Mouse (Mus musculus) ZHBTc4 (cell line): ENCODE data around the gene Entpd7.

Experiments
- DNase-seq: peaks from one replicate; pipeline ENCODE4 v3.0.0-alpha.2; 2011; ENCODE audit warnings: low read depth, low spot score

Entpd7 gene

DNA sequence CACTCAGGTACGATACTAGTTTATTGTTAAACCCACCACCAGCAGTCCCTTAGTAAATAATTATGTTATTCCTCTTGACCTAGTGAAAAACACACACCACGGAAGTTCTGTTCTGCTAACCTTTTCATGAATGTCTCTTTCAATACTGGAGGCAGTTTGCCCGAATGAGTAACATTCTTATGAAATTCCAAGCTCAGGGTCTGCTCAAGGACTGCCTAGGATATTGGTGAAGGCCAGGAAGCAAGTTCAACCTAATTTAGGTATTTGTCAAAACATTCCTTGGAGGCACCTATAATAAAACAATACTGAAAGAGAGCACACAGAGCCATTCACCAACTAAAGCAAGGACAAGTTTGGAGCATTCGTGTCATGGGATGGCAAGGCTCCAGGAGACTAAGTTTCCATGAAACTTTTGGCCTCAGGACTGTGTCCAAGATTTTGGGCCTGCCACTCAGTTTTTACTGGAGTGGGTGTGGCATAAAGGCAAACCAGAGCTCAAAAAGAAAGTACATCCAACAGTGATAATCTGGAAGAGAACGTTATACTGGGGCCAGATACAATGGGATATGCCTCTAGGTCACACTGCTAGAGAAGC is 80.0 kb downstream of the Entpd7 start:
- DNase-seq = no peak

DNA sequence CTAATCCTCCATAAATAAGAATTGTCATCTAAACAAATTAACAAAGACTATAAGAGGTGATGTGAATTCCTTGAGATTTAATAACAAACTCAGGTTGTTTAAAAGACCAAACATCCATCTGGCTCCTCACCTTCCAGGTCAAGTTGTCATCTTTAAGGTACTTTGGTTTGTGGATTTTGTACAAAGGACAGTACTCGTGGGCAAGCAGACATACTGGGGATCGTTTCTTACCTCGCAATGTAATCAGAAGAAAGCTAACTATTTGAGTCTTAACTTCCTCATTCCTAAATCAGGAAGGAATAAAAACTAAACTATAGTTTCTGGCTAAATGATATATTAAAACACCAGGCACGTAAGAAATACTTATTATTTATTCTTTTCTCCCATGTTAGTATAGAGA is 81.1 kb downstream of the Entpd7 start:
- no peak for DNase-seq

DNA sequence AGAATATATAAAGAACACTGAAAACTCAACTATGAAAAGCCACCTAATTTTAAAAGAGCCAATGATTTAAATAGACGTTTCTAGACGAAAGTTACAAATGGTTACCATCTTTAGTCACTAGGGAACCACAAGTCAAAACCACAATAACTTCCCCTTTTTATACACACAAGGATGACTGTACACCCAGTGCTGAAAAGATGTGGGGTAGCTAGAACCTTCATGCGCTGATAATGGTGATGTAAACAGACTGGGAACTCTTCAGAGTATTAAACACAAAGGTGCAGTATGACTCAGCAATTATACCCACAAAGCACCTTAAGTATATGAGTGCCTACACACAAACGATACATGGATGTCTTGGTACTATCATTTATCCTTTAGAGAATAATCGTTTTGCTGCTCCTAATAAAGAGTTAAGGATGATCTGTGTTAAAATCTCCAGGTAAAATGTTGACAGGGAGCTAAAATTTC is 82.1 kb downstream of the Entpd7 start:
- DNase-seq = no peak

DNA sequence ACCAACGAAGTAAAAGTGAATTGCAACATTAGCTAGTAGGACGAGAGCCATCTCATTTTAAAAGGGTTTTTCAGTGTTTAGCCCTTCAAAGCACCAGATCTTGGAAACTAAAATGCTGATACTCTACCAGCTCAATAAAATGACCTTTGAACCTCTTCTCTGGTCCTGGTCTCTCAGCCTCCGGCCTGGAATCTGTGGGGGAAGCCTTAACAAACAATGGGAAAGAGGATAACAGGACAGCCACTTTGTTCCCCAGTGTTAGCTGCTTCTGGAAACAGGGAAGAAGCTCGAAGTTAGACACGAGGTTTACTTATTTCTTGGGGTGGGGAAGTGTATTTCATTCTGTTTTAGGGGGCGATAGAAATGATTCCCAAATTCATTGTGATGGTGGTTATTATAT is 82.8 kb downstream of the Entpd7 start:
- no peak for DNase-seq

DNA sequence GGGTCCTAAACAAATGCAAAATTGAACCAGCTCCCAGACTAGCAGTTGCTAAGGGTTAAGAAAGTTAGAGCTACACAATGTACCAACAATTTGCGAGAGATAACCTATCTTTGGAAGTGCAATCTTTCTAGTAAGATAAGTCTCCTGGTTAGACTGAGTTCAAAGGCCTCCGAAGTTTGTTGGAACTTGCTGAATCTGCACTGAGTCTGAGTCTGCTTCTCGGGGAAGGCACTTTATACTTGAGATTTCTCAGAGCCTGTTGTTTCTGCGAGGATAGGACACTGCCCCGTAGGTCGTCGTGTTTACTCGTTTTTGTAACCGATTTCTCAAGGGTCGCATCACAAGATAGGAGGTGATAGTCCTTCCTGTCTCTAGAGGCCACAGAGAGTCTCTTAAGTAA is 86.0 kb downstream of the Entpd7 start:
- DNase-seq = no peak

DNA sequence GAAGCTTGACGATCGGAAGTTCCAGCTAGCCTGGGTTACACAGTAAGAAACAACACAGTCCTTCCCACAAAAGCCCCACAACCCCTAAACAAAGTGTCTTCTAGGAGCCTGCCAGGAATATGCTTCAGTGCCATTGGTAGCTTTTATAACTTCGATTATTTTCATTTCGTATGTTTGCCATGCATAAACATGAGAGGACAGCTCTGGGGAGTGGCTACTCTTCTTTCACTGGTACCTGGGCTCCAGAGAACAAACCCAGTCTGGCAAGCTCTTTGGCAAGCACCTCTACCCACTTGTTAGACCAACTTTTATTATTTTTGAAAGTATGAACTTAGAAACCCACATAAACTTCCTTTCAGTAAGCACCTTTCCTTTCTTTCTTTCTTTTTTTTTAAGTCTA is 87.1 kb downstream of the Entpd7 start:
- no peak for DNase-seq

DNA sequence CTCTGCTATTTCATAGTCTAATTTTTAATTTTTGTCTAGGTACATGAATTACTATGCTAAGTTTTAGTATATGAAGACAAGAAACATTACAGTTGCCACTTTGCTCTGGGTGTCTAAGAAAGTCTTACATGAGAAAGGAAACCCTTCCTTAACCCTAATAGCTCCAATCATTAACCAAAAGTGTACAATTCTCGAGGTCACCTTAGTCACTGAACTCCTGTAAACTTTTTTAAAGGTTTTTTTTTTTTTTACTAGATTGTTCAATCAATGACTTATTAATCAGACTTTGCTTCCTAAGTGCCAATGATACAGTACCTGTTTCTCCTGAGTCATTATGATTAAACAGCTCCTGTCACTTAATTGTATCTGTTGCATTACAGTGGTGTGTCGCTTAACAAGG is 87.8 kb downstream of the Entpd7 start:
- DNase-seq = no peak

DNA sequence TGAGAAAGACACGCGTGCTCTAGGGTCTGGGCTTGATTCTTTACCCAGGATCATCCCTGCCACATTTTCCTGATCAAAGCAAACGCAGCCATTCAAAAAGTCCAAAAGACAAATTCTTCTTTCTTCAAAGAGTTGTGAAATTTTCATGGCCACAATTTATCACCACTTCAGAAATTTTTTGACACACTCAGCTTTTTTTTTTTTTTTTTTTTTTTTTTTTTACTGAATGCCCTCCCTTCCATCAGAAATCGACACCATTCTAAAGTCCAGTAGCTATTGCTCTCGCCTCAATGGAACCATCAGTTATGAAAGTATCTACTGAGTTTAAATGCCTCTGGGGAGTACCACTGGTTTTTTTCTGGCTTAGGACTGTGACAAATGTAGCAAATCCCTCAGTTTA is 90.9 kb downstream of the Entpd7 start:
- DNase-seq = no peak

DNA sequence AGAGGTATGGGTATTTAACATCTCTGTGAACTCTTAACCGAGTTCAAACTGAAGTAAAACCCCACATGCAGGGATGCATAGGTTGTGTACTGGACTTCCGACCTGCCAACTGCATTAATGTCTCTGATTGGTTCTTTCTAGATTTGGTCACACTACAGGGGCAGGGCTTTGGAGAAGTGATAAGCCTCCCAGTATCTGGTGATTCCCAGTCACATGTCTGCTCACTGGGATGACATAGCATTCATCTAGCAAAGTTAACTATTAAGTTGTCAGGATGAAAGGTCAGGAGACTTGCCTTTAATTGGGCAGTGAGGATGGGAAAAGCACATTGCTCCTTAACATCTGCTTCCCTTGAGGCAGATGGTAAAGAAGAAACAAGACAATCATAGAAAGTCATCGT is 92.5 kb downstream of the Entpd7 start, which contains the start of gene Abcc2:
TSS of gene Abcc2 (plus strand) at position 213 of the 400 bp plus-strand sequence.
- no peak for DNase-seq
